Mouse (Mus musculus) Patski (cell line): ENCODE results near the gene Osgepl1. TPM values are rescaled to one million over a fixed set of nuclear protein-coding genes. Genes with fewer than 3 reads are reported as not detected.
"Not testable (repeated sequence)": the region's sequence is repeated elsewhere in the genome, so short reads cannot be mapped to it uniquely, and the experiment has no call there.

ENCODE experiments used
- ATAC-seq: fragments of 100-300 bp; one replicate; pipeline ENCODE4 v1.8.0; 2021
- CTCF ChIA-PET: fragments of 350-600 bp; sonication (Branson Sonifier 250); formaldehyde crosslinking; loops from one replicate; lab custom pipeline; 2022; ENCODE audit warnings: inconsistent platforms; lab: Charles Lee
- POLR2A ChIA-PET: fragments of 350-600 bp; sonication (Branson Sonifier 250); formaldehyde crosslinking; loops from one replicate; lab custom pipeline; 2022; ENCODE audit warnings: antibody characterized with exemption, inconsistent platforms; lab: Charles Lee
- DNase-seq: peaks from one replicate; pipeline ENCODE4 v3.0.0-alpha.2; 2011; ENCODE audit warnings: low read depth, low spot score
- H3K27me3 ChIP-seq: fragments of 371-371 bp; one replicate; pipeline ENCODE4 v1.5.1; 2021
- CTCF ChIP-seq: fragments of 100-300 bp; IDR thresholded peaks from one replicate; pipeline ENCODE4 v1.5.1; 2021
- in situ Hi-C: fragments of 300-500 bp; cut with MboI; formaldehyde crosslinking; loops from 3 replicates; pipeline ENCODE4 v1.11.1; 2018; ENCODE audit warnings: low pct_unique_long_range_greater_than_20kb, mixed read lengths
- polyA plus RNA-seq: library from polyadenylated mRNA; unstranded; gene quantifications from one replicate; pipeline ENCODE4 v1.2.3, GENCODE M21; 2021

The Osgepl1 gene
- 16.2 TPM for polyA plus RNA-seq

DNA sequence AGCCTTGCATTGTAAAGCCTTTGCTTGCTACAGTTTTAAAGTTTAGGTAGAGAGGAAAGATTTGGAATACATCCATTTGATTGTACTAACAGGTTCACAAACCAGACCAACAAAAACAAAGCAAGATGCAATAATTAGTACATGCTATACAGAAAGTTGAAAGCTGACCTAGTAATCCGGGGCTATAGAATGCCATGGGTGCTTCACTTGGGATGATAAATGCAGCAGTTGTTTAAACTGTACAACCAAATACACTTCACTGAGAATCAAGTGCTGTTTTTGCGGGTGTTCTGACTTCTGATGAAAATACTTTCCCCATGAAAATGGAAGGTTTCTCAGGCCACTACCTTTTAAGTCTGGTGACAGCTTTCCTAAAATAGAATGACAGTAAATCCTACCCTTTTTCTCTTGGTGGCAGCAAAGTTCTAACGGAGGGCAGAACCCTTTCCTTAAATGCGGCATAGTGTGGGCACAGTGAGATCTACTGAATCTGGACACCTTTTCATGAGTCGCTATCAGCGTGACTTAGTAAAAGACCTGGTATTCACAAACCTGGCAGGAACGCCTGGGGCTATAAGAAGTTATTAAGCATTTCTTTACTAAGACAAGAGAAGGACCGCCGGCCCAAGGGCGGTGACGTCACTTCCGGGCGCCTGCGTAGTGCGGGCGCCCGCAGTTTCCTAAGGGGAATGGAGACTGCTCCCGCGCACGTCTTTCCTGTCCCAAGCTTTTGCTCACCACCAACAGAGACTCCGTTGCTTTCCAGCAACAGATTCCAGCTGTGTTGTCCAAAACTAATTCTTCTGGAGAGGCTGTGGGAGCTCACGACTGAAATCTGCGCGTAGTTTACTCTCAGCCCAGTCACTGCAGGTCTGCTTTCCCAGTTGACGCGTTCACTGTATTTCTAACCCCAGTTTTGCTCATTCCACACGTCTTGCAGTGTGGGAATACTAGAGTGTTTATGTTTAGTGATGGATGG lies at the start of gene Osgepl1:
Osgepl1 (plus strand) TSS at position 636 of the 979 bp plus-strand sequence.
- POLR2A ChIA-PET, result interaction anchor here (1.3 kb wide), 2 partner anchors 9 to 16 kb away, joined by 4 read pairs; partner anchors contain the start of genes Gm28778, Ormdl1 and Pms1
- DNase-seq (peak; percentile 28), ATAC-seq (peak; percentile 92)
- no peaks in the 10 kb centered on the region for H3K27me3 ChIP-seq
- in situ Hi-C loops, result no loop called here
- TF ChIP-seq CTCF, result peak; percentile 15
- CTCF ChIA-PET, result no interaction called here

DNA sequence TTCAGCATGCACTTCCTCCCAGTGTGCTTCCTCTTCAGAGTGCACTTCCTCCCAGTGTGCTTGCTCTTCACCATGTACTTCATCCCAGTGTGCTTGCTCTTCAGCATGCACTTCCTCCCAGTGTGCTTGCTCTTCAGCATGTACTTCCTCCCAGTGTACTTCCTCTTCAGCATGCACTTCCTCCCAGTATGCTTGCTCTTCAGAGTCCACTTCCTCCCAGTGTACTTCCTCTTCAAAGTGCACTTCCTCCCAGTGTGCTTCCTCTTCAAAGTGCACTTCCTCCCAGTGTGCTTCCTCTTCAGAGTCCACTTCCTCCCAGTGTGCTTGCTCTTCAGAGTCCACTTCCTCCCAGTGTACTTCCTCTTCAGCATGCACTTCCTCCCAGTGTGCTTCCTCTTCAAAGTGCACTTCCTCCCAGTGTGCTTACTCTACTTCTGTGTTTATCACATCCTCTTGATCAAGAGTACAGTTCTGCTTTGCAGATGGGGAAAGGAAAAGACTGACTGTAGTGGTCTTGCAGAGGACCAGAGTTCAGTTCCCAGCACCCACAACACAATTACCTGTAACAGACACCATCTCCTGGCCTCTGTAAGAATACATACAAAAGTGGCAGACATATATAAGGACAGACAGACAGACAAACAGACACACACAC lies 48.3 kb upstream of the Osgepl1 start:
- POLR2A ChIA-PET, ATAC-seq, DNase-seq, H3K27me3 ChIP-seq, in situ Hi-C loops, CTCF ChIA-PET: not testable (repeated sequence)

DNA sequence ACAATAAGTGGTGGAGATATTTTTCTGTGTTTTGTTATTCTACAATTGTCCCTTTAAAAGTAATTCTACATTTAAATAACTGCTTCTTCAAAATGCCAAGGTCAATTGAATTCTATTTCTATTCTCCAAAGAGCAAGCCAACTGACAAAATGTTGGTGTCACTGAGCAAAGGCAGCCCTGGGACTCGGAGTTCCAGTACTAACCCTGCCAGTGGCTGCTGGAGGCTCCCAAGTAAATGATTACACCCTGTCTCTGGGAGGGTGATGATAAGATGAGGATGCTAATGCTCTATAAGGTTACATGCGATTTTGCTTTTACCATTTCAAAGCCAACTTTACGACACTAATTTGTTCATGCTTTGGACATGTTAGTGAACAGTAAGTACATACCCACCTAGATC lies 43.5 kb upstream of the Osgepl1 start:
- no peak for TF ChIP-seq CTCF
- ChIA-PET POLR2A (no interaction called here), CTCF (interaction anchor here (0.6 kb wide), 1 partner anchor 458 kb away, joined by 3 read pairs; no protein-coding TSS in a partner anchor)
- H3K27me3 ChIP-seq, result no peaks in the 10 kb centered on the region
- ATAC-seq, result no peak
- in situ Hi-C loops, result loop anchor here (5.0 kb wide), 1 partner anchor 218 kb away; no protein-coding TSS in a partner anchor
- no peak for DNase-seq

DNA sequence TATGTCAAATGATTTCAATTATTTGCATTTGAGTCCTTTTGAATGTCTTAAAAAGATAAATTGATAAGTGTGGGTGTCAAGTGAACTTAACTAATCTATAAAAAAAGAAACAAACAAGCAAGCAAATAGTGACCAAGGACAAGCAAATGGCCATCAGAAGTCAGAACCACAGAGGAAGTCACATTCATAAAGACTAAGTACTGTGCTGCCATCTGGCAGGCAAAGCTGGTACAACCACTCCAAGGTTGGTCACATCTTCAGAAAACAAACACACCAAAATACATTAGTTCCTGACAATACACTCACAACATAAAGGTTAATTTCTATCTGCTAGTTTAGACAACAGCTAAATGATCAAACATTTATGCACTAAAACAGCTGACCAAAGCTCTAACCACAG lies 40.8 kb upstream of the Osgepl1 start:
- ChIA-PET CTCF (interaction anchor here (0.8 to 1.8 kb wide), 6 partner anchors 9 to 221 kb away, joined by 3 to 5 read pairs (median 3); no protein-coding TSS in a partner anchor), POLR2A (interaction anchor here (0.6 kb wide), 1 partner anchor 54 kb away, joined by 3 read pairs; no protein-coding TSS in a partner anchor)
- peak; percentile 74 for TF ChIP-seq CTCF
- in situ Hi-C loops, result loop anchor here (5.0 kb wide), 1 partner anchor 220 kb away; no protein-coding TSS in a partner anchor
- H3K27me3 ChIP-seq, result no peaks in the 10 kb centered on the region
- ATAC-seq (peak; percentile 83), DNase-seq (no peak)

DNA sequence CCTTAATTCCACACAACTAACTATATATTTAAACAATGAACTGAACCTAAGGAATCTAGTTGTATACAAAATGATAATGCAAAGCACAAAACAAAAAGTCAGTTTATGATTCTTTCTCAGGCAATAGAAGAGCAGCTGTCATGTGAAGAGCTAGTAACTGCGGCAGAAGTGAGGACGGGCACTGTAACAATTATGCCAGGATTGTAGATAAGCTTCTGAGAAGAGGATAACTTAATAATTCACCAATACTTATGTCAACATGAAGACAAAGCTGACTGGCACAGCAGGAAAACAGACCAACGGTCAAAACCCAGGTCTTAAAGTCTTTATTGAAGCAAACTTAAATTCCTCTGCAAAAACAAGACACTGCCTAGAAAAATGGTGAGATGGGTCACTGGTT lies 22.2 kb upstream of the Osgepl1 start:
- DNase-seq (no peak), ATAC-seq (no peak)
- CTCF ChIA-PET, result no interaction called here
- in situ Hi-C loops, result no loop called here
- POLR2A ChIA-PET, result no interaction called here
- no peak for TF ChIP-seq CTCF
- H3K27me3 ChIP-seq, result no peaks in the 10 kb centered on the region

DNA sequence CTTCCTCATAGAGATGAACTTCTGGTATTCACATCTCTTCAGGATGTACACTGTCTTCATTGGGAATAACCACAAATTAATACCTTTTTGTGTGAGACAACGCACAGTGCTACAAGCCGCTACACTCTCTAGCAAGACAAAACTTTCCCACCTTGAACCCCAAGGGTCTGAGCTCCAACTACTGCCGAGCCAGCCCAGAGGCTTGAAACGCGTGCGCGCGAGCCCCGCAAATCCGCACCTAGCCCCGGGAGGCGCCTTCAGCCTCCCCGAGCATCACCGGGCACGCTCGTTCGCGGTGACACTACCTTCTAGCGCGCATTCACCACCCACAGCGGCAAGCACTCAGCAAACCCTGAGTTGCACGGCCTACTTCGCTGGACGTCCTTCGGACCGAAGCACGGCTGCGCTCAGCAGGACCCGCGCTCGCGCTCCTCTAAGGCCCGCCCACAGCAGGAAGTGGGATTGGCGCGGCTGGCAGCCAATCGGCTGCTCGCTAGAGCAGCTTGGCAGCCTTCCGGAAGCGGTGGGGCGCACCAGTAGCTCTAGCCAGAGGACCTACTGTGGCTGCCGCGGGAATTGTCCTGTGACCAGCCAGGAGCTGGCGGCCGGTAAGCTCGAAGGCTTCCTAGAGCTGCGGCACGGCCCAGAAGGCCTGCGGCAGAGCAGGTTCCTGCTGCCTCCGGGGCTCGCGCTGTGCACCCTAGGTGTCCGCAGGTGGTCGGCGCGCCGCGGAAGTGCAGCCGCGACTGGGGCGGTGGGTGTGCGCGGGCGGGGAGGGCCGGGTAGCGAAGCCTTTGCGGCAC lies 16.6 kb upstream of the Osgepl1 start, which contains the start of the genes Pms1, Ormdl1 and Gm28778:
Pms1 (minus strand) TSS at position 438 of the 803 bp plus-strand sequence.
Ormdl1 (plus strand) TSS at position 515 of the 803 bp plus-strand sequence.
Gm28778 (plus strand) TSS at position 531 of the 803 bp plus-strand sequence.
- DNase-seq (peak; percentile 87), ATAC-seq (peak; percentile 100)
- no peaks in the 10 kb centered on the region for H3K27me3 ChIP-seq
- CTCF ChIA-PET, result interaction anchor here (1.1 to 1.4 kb wide), 2 partner anchors 14 to 25 kb away, joined by 3 read pairs; no protein-coding TSS in a partner anchor
- TF ChIP-seq CTCF, result no peak
- POLR2A ChIA-PET, result interaction anchor here (1.0 to 1.6 kb wide), 2 partner anchors 16 to 31 kb away, joined by 3 to 4 read pairs; no protein-coding TSS in a partner anchor
- in situ Hi-C loops, result no loop called here

DNA sequence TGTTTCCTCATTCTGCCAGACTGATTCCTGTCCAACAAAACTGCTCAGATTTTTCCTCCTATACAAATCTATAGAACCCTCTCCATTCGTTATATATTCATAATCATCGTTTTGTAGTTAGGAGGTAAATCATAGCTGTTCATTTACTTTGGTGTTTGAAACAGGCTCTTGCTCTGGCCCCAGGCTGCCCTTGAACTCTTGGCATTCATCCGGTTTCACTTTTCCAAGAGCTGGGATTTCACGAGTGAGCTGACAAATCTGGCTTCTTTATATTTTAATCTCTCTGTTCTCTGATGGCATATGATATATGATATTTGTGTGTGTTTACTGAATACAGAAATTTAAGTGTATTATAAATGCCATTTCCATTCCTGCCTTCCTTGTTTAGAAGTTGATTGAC lies 12.9 kb upstream of the Osgepl1 start:
- no peak for TF ChIP-seq CTCF
- ATAC-seq, result no peak
- H3K27me3 ChIP-seq, result no peaks in the 10 kb centered on the region
- in situ Hi-C loops, result no loop called here
- ChIA-PET POLR2A (interaction anchor here (0.7 kb wide), 1 partner anchor 109 kb away, joined by 3 read pairs; no protein-coding TSS in a partner anchor), CTCF (no interaction called here)
- DNase-seq, result no peak

DNA sequence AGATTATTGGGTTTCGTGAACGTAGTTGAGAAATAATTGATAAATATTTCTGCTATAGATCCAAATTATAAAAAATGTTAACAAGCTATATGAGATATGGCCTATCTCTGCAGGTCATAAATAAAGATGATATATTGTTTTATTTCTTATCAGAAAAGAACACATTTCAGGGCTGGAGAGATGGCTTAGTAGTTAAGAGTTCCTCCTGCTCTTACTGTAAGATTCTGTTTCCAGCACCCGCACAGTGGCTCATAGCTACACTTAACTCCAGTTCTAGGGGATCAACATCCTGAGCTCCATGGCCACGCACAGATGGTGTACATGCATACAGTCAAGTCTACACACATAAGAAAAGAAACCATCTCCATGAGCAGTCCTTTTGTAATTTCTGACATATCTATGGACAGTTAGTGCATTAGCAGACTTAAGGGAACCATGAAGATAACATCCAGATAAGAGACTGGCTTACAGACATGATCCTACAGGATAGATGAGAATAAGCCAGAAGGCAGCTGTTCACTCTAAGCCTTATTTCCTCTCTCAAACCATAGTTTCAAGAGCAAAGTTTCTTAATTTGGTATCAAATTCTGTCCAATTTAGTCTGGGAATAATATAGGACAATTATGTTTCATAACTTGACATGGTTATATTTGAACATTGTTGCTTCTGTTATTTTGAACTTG lies 8.4 kb downstream of the Osgepl1 start:
- ChIA-PET POLR2A (interaction anchor here (0.6 kb wide), 1 partner anchor 9 kb away, joined by 4 read pairs; no protein-coding TSS in a partner anchor), CTCF (interaction anchor here (1.0 kb wide), 1 partner anchor 25 kb away, joined by 3 read pairs; the partner anchor contains the start of genes Gm28778, Ormdl1 and Pms1)
- in situ Hi-C loops, result no loop called here
- no peaks in the 10 kb centered on the region for H3K27me3 ChIP-seq
- no peak for TF ChIP-seq CTCF
- ATAC-seq (no peak), DNase-seq (no peak)

DNA sequence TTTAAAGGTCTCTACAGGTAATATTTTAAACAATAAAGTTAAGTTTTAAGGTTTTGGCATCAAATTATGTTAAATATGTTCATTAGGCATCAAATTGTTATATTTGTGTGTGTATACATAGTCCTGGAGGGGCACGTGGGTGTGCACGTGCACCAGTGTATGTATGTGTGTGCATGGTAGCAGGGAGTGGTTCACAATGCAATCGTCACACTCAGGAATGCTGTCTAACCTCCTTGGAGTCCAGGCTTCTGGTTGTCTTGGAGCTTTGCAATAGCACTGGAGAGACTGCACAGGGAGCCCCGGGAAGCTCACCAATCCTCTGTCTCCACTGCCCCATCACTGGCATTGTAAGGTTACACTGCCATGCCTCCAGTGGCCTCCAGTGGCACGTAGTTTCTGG lies 9.8 kb downstream of the Osgepl1 start:
- in situ Hi-C loops, result no loop called here
- DNase-seq (no peak), ATAC-seq (no peak)
- no peaks in the 10 kb centered on the region for H3K27me3 ChIP-seq
- ChIA-PET POLR2A (interaction anchor here (0.8 kb wide), 1 partner anchor 449 kb away, joined by 3 read pairs; no protein-coding TSS in a partner anchor), CTCF (no interaction called here)
- no peak for TF ChIP-seq CTCF
